Mouse (Mus musculus): Measurements from ENCODE around the gene Surf2. TPM values are rescaled to one million over a fixed set of nuclear protein-coding genes. Genes with fewer than 3 reads are reported as not detected.
A peak's percentile ranks its signal among the peaks of the same experiment; 100 is the strongest.

Surf2 gene
- total RNA-seq, 1 experiment: 32.3 TPM

- no peaks in the 10 kb centered on the region for H3K9me3 ChIP-seq (ENCODE audit: control insufficient read depth, insufficient read depth, low read depth, low read length)
- in situ Hi-C loops (cut with MboI; ENCODE audit: low sequenced_read_pairs in 2 of 2, unreplicated experiment in 2 of 2): no loop called here
Measured at GRCm38 (mm10) chr2:26933304-26934055, 17.3 kb downstream of the Surf2 start, which contains the start of the genes Surf4 and Stkld1. TSS of gene Surf4 (minus strand) at chr2:26933928. TSS of gene Stkld1 (plus strand) at chr2:26934047.

GRCm38 (mm10) chr2:26935286-26935685 is 19.1 kb downstream of the Surf2 start:
- TF ChIP-seq HCFC1 (IDR thresholded peaks at IDR 0.05; ENCODE audit: borderline replicate concordance, insufficient read depth, low read length) (no peak), ZC3H11A (IDR thresholded peaks at IDR 0.05; ENCODE audit: borderline replicate concordance, low read depth, low read length) (no peak), MAFK (IDR thresholded peaks at IDR 0.05; ENCODE audit: insufficient read depth, low read depth, low read length) (no peak), ZNF384 (IDR thresholded peaks at IDR 0.05; ENCODE audit: low read depth, low read length) (no peak), CHD2 (IDR thresholded peaks at IDR 0.05; ENCODE audit: low read depth, low read length) (no peak)
- Histone ChIP-seq H3K36me3 (ENCODE audit: control insufficient read depth, insufficient read depth, low read length, poor library complexity, severe bottlenecking) (peaks cover 5% of the 10 kb centered on the region), H3K9me3 (ENCODE audit: control insufficient read depth, insufficient read depth, low read depth, low read length) (no peaks in the 10 kb centered on the region), H3K4me3 (ENCODE audit: insufficient read depth in 1 of 2, low read depth in 1 of 2, low read length in 2 of 2, poor library complexity in 1 of 2, severe bottlenecking in 1 of 2) (no peak overlapping the region), H3K4me1 (ENCODE audit: control insufficient read depth in 2 of 2, insufficient read depth in 2 of 2, low read length in 2 of 2, poor library complexity in 1 of 2) (peaks cover 2 to 7% of the 10 kb centered on the region in 2 experiments; a peak in 2 of 4 replicates), H3K9ac (ENCODE audit: insufficient read depth, low read depth, low read length, poor library complexity, severe bottlenecking) (no peak overlapping the region), H3K27ac (ENCODE audit: insufficient read depth, low read depth, low read length, poor library complexity, severe bottlenecking) (no peak overlapping the region)
- in situ Hi-C loops (cut with MboI; ENCODE audit: low sequenced_read_pairs in 2 of 2, unreplicated experiment in 2 of 2): no loop called here
- DNase-seq (ENCODE audit: low read depth, low spot score): no peak

More at GRCm38 (mm10) chr2:26933304-26934055, 17.3 kb downstream of the Surf2 start, which contains the start of the genes Surf4 and Stkld1:
- peak; percentile 92 for DNase-seq (ENCODE audit: low read depth, low spot score)
- Histone ChIP-seq H3K27ac (ENCODE audit: insufficient read depth, low read depth, low read length, poor library complexity, severe bottlenecking) (peak within 1 kb of the TSS; percentile 74), H3K9ac (ENCODE audit: insufficient read depth, low read depth, low read length, poor library complexity, severe bottlenecking) (peak within 1 kb of the TSS; percentile 94), H3K4me3 (ENCODE audit: insufficient read depth in 1 of 2, low read depth in 1 of 2, low read length in 2 of 2, poor library complexity in 1 of 2, severe bottlenecking in 1 of 2) (peak within 1 kb of the TSS; percentile 94), H3K4me1 (ENCODE audit: control insufficient read depth in 2 of 2, insufficient read depth in 2 of 2, low read length in 2 of 2, poor library complexity in 1 of 2) (peaks cover 2 to 7% of the 10 kb centered on the region in 2 experiments; a peak in 2 of 4 replicates), H3K36me3 (ENCODE audit: control insufficient read depth, insufficient read depth, low read length, poor library complexity, severe bottlenecking) (peaks cover 9% of the 10 kb centered on the region)
- no peak for TF ChIP-seq ZNF384 (IDR thresholded peaks at IDR 0.05; ENCODE audit: low read depth, low read length)
- no peak for TF ChIP-seq ZC3H11A (IDR thresholded peaks at IDR 0.05; ENCODE audit: borderline replicate concordance, low read depth, low read length)
- no peak for TF ChIP-seq CHD2 (IDR thresholded peaks at IDR 0.05; ENCODE audit: low read depth, low read length)
- TF ChIP-seq HCFC1 (IDR thresholded peaks at IDR 0.05; ENCODE audit: borderline replicate concordance, insufficient read depth, low read length): no peak; the same call in 1 of the 2 replicates
- TF ChIP-seq MAFK (IDR thresholded peaks at IDR 0.05; ENCODE audit: insufficient read depth, low read depth, low read length): no peak

- no peaks in the 10 kb centered on the region for H3K9me3 ChIP-seq (ENCODE audit: control insufficient read depth, insufficient read depth, low read depth, low read length)
- no peak for DNase-seq (ENCODE audit: low read depth, low spot score)
- H3K36me3 ChIP-seq (ENCODE audit: control insufficient read depth, insufficient read depth, low read length, poor library complexity, severe bottlenecking): peaks cover 3% of the 10 kb centered on the region; the same call in 1 of the 2 replicates
- no peak overlapping the region for H3K27ac ChIP-seq (ENCODE audit: insufficient read depth, low read depth, low read length, poor library complexity, severe bottlenecking)
- peaks cover 2 to 7% of the 10 kb centered on the region in 2 experiments; a peak in 2 of 4 replicates for H3K4me1 ChIP-seq (ENCODE audit: control insufficient read depth in 2 of 2, insufficient read depth in 2 of 2, low read length in 2 of 2, poor library complexity in 1 of 2)
- TF ChIP-seq ZC3H11A (IDR thresholded peaks at IDR 0.05; ENCODE audit: borderline replicate concordance, low read depth, low read length) (no peak), ZNF384 (IDR thresholded peaks at IDR 0.05; ENCODE audit: low read depth, low read length) (no peak), MAFK (IDR thresholded peaks at IDR 0.05; ENCODE audit: insufficient read depth, low read depth, low read length) (no peak), HCFC1 (IDR thresholded peaks at IDR 0.05; ENCODE audit: borderline replicate concordance, insufficient read depth, low read length) (no peak)
- in situ Hi-C loops (cut with MboI; ENCODE audit: low sequenced_read_pairs in 2 of 2, unreplicated experiment in 2 of 2): no loop called here
- H3K4me3 ChIP-seq (ENCODE audit: insufficient read depth in 1 of 2, low read depth in 1 of 2, low read length in 2 of 2, poor library complexity in 1 of 2, severe bottlenecking in 1 of 2): no peak overlapping the region
- no peak overlapping the region for H3K9ac ChIP-seq (ENCODE audit: insufficient read depth, low read depth, low read length, poor library complexity, severe bottlenecking)
Measured at GRCm38 (mm10) chr2:26936425-26936824, 20.3 kb downstream of the Surf2 start.

- Histone ChIP-seq H3K9ac (ENCODE audit: insufficient read depth, low read depth, low read length, poor library complexity, severe bottlenecking) (no peak overlapping the region), H3K4me3 (ENCODE audit: insufficient read depth in 1 of 2, low read depth in 1 of 2, low read length in 2 of 2, poor library complexity in 1 of 2, severe bottlenecking in 1 of 2) (no peak overlapping the region), H3K9me3 (ENCODE audit: control insufficient read depth, insufficient read depth, low read depth, low read length) (no peaks in the 10 kb centered on the region), H3K4me1 (ENCODE audit: control insufficient read depth in 2 of 2, insufficient read depth in 2 of 2, low read length in 2 of 2, poor library complexity in 1 of 2) (no peaks in the 10 kb centered on the region), H3K27ac (ENCODE audit: insufficient read depth, low read depth, low read length, poor library complexity, severe bottlenecking) (no peak overlapping the region), H3K36me3 (ENCODE audit: control insufficient read depth, insufficient read depth, low read length, poor library complexity, severe bottlenecking) (no peaks in the 10 kb centered on the region)
- no peak for TF ChIP-seq MAFK (IDR thresholded peaks at IDR 0.05; ENCODE audit: insufficient read depth, low read depth, low read length)
- no peak for TF ChIP-seq HCFC1 (IDR thresholded peaks at IDR 0.05; ENCODE audit: borderline replicate concordance, insufficient read depth, low read length)
- in situ Hi-C loops (cut with MboI; ENCODE audit: low sequenced_read_pairs in 2 of 2, unreplicated experiment in 2 of 2): no loop called here
- DNase-seq (ENCODE audit: low read depth, low spot score): no peak
Measured at GRCm38 (mm10) chr2:26941539-26941938, 25.4 kb downstream of the Surf2 start.

Data from ES-E14 (cell line).